Mouse (Mus musculus) inflammation-experienced regulatory T-cells, adult 16 weeks (primary cell): ENCODE results near the gene 4930522H14Rik. TPM values are rescaled to one million over a fixed set of nuclear protein-coding genes. Genes with fewer than 3 reads are reported as not detected.

Experiments used
- polyA plus RNA-seq: library from polyadenylated mRNA; unstranded; fragments of 100-300 nt; shearing (Covaris generic); gene quantifications from one replicate; pipeline ENCODE4 v1.2.1, GENCODE M21; 2017

4930522H14Rik gene
- polyA plus RNA-seq = not detected

DNA sequence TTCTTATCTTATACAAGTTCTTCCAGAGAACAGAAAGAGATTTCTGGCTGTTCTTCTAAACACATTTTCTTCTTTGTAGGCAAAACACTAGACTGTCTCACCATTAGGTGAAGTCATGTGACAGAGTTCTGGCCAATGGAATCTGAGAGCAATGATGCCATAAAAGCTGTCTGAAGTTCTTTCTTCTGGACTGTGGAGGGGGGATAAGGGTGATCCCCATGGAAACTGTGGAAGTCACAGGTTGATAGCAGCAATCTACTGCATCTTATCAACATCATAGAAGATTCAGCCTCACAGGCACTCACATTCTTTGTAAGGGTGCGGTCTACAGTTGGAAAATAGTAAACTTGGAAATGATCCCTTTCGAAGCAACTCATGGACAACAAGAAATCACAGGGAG lies at the start of gene 4930522H14Rik:
4930522H14Rik (minus strand) TSS at position 187 of the 400 bp plus-strand sequence.

DNA sequence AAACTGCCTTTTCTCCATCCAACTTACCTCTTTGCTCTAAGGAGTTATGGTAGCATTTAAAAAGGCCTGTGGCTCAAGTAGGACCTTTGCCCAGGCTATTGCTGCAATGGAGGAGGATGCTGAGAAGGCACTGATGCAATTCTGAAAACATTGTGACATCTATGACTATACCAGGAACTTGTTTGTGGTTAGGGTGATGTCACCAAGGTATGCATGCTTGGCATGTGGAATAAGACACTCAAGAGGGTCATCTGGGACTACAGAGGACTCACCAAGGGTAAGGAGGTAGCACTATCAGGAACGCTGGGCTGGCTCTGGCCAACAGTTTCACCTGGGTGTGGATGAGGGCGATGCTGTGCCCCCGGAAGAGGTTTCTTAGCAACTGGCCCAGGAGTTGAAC lies 46.5 kb downstream of the 4930522H14Rik start, which contains the start of gene Rnf11:
Rnf11 (minus strand) TSS at position 108 of the 400 bp plus-strand sequence.

Other genes with a start within 250 kb of the 4930522H14Rik start
- gene Ttc39a, start 124.7 kb downstream of the 4930522H14Rik start, polyA plus RNA-seq = not detected
- gene Rnf11, start 46.6 kb downstream of the 4930522H14Rik start, polyA plus RNA-seq = 2.7 TPM
- 17.2 TPM for gene Cdkn2c, start 135.9 kb upstream of the 4930522H14Rik start, polyA plus RNA-seq
- gene Faf1, start 145.3 kb upstream of the 4930522H14Rik start, polyA plus RNA-seq = 4.3 TPM